13 mouse cellular contexts compared by ENCODE assay signal in the genomic region with DNA sequence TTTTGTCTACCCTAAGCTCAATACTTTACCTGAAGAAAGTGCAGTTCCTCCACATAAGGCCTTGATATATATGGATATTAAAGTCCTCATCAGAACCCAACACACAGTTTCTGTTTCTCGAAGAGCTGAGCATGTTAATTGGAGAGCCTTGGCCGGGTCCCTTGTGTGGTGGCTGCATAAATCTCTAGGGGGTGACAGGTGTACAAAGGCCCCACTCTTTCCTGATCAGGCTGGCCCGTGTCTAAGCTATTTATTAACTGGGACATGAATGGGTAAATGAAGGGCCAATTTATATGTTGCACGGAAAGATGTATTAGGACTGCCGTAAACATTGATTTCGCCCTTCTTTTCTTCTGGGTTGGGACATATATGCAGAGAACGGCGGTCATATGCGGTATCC.
"Had no signal": no experiment of that assay in that cellular context is flagged by ENCODE, and none has a peak within 500 bp of the region (broad histone marks: within the 10 kb centered on the region; RNA-seq: fewer than 3 reads in every experiment).

No protein-coding gene starts in this region.

- H3K36me3 ChIP-seq: intestine, embryonic 15.5 days; limb, embryonic 12.5 days; midbrain, embryonic 13.5 days; stomach, embryonic 15.5 days had no signal

- ATAC-seq: hindbrain, postnatal 0 days; intestine, embryonic 15.5 days; midbrain, embryonic 13.5 days had no signal

- H3K27me3 ChIP-seq: intestine, embryonic 15.5 days; stomach, embryonic 15.5 days had no signal

- H3K27ac ChIP-seq: hindbrain, postnatal 0 days; intestine, embryonic 15.5 days; limb, embryonic 12.5 days; liver, embryonic 14.5 days; midbrain, embryonic 13.5 days; stomach, embryonic 15.5 days had no signal

- H3K9me3 ChIP-seq: intestine, embryonic 15.5 days; limb, embryonic 12.5 days; midbrain, embryonic 13.5 days; stomach, embryonic 15.5 days had no signal

- DNase-seq: kidney, postnatal 10 days; liver; lung, adult 18-20 months; retina, postnatal 1 day; thymus, adult 2 months; thymus, postnatal 25 days had no signal

- H3K4me2 ChIP-seq: intestine, embryonic 15.5 days; limb, embryonic 12.5 days; midbrain, embryonic 13.5 days; stomach, embryonic 15.5 days had no signal

- H3K9ac ChIP-seq: intestine, embryonic 15.5 days; limb, embryonic 12.5 days; liver, embryonic 14.5 days; midbrain, embryonic 13.5 days; stomach, embryonic 15.5 days had no signal

- H3K4me1 ChIP-seq: stomach, embryonic 15.5 days had no signal

- H3K4me3 ChIP-seq: intestine, embryonic 15.5 days; limb, embryonic 12.5 days; midbrain, embryonic 13.5 days; myocyte; stomach, embryonic 15.5 days had no signal
